ENCODE assay signal across 32 mouse cellular contexts in the genomic region with DNA sequence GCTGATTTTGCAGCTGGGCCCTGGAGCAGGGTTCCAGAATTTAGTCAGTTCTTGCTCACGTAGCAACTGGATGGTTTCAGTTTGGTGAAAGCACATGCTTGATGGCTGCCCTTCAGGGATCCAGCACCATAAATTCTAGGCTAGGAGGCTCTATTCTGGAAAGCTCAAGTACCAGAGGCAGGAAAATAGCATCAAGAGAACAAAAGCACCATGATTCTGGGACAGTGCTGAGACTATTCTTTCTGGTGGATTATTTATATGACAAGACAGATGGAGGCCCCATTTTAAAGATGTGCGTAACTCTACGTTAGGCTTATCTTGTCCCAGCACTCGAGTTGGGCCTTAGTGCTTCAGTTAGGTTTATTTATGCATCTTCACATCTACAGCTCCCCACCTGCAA.
"Had no signal": no experiment of that assay in that cellular context is flagged by ENCODE, and none has a peak within 500 bp of the region (broad histone marks: within the 10 kb centered on the region; RNA-seq: fewer than 3 reads in every experiment).

No protein-coding gene starts in this region.

- H3K36me3 ChIP-seq: limb, embryonic 10.5 days; limb, embryonic 12.5 days; limb, embryonic 13.5 days; limb, embryonic 15.5 days; liver, embryonic 12.5 days; liver, embryonic 13.5 days; liver, embryonic 15.5 days; lung, embryonic 15.5 days; midbrain, embryonic 10.5 days; midbrain, embryonic 12.5 days; midbrain, embryonic 13.5 days; midbrain, embryonic 15.5 days; neural tube, embryonic 12.5 days had no signal

- H3K9ac ChIP-seq: limb, embryonic 12.5 days; limb, embryonic 13.5 days; limb, embryonic 15.5 days; liver, embryonic 12.5 days; liver, embryonic 13.5 days; liver, embryonic 14.5 days; liver, embryonic 15.5 days; liver, postnatal 0 days; lung, embryonic 14.5 days; lung, embryonic 15.5 days; midbrain, embryonic 12.5 days; midbrain, embryonic 13.5 days; midbrain, embryonic 15.5 days; neural tube, embryonic 12.5 days had no signal

- H3K9me3 ChIP-seq: limb, embryonic 10.5 days; limb, embryonic 12.5 days; limb, embryonic 13.5 days; limb, embryonic 15.5 days; liver, embryonic 12.5 days; liver, embryonic 13.5 days; liver, embryonic 15.5 days; lung, embryonic 15.5 days; midbrain, embryonic 10.5 days; midbrain, embryonic 12.5 days; midbrain, embryonic 13.5 days; midbrain, embryonic 15.5 days; neural tube, embryonic 12.5 days had no signal

- H3K27ac ChIP-seq: limb, embryonic 10.5 days; limb, embryonic 12.5 days; limb, embryonic 13.5 days; limb, embryonic 15.5 days; liver, embryonic 12.5 days; liver, embryonic 13.5 days; liver, embryonic 14.5 days; liver, embryonic 15.5 days; lung, embryonic 15.5 days; macrophage; midbrain, embryonic 10.5 days; midbrain, embryonic 12.5 days; midbrain, embryonic 13.5 days; midbrain, embryonic 15.5 days; neural tube, embryonic 12.5 days had no signal

- ATAC-seq: liver, embryonic 12.5 days; liver, postnatal 0 days; lung, postnatal 0 days; midbrain, embryonic 13.5 days; midbrain, embryonic 15.5 days; midbrain, embryonic 16.5 days had no signal

- H3K4me3 ChIP-seq: limb, embryonic 10.5 days; limb, embryonic 12.5 days; limb, embryonic 13.5 days; limb, embryonic 15.5 days; liver, embryonic 12.5 days; liver, embryonic 13.5 days; liver, embryonic 15.5 days; lung, embryonic 15.5 days; megakaryocyte, embryonic 14.5 days; midbrain, embryonic 10.5 days; midbrain, embryonic 12.5 days; midbrain, embryonic 13.5 days; midbrain, embryonic 15.5 days; myocyte; neural tube, embryonic 12.5 days had no signal

- DNase-seq: left cerebral cortex, postnatal 4 days; liver; liver, embryonic 13.5 days; liver, postnatal 0 days; lung, adult 18-20 months; lung, adult 2 months; lung, embryonic 14.5 days; lung, postnatal 10 days; lung, postnatal 14 days; lung, postnatal 36 days; lung, postnatal 4 days; midbrain, embryonic 14.5 days had no signal

- H3K4me1 ChIP-seq: limb, embryonic 10.5 days; limb, embryonic 12.5 days; limb, embryonic 13.5 days; liver, embryonic 12.5 days; liver, embryonic 13.5 days; liver, embryonic 15.5 days; megakaryocyte, embryonic 14.5 days; midbrain, embryonic 10.5 days; midbrain, embryonic 12.5 days; midbrain, embryonic 13.5 days; midbrain, embryonic 15.5 days; neural tube, embryonic 12.5 days had no signal

- H3K4me2 ChIP-seq: limb, embryonic 12.5 days; limb, embryonic 13.5 days; limb, embryonic 15.5 days; liver, embryonic 11.5 days; liver, embryonic 12.5 days; liver, embryonic 13.5 days; liver, embryonic 15.5 days; lung, embryonic 14.5 days; lung, embryonic 15.5 days; midbrain, embryonic 11.5 days; midbrain, embryonic 12.5 days; midbrain, embryonic 13.5 days; midbrain, embryonic 15.5 days; neural tube, embryonic 12.5 days had no signal

- H3K27me3 ChIP-seq: limb, embryonic 12.5 days; limb, embryonic 13.5 days; limb, embryonic 15.5 days; liver, embryonic 12.5 days; liver, embryonic 13.5 days; liver, embryonic 15.5 days; lung, embryonic 15.5 days; megakaryocyte, embryonic 14.5 days; midbrain, embryonic 12.5 days; midbrain, embryonic 13.5 days; midbrain, embryonic 15.5 days; neural tube, embryonic 12.5 days had no signal
